Mouse (Mus musculus) hematopoietic stem cell, adult 5-6 weeks (primary cell): ENCODE results near the gene Ugt1a7c. TPM values are rescaled to one million over a fixed set of nuclear protein-coding genes. Genes with fewer than 3 reads are reported as not detected.
A peak's percentile ranks its signal among the peaks of the same experiment; 100 is the strongest.
"Not testable (repeated sequence)": the region's sequence is repeated elsewhere in the genome, so short reads cannot be mapped to it uniquely, and the experiment has no call there.

Source experiments
- ATAC-seq, 2 experiments: fragments of 125-278 bp in 1 of 2; replicated peaks in 1 of 2; 2 replicates each; pipeline ENCODE4 v1.8.0; 2016 to 2017; ENCODE audit warnings: inconsistent platforms in 2 of 2, mild to moderate bottlenecking in 2 of 2, moderate number of reproducible peaks in 2 of 2, low read depth in 1 of 2, moderate TSS enrichment in 1 of 2; ENCODE audit not compliant: low FRiP score in 2 of 2, poor library complexity in 2 of 2, severe bottlenecking in 2 of 2, insufficient read depth in 1 of 2, low TSS enrichment in 1 of 2
- total RNA-seq: library from RNA; stranded (forward); fragments of 172-1452, 232-1000 nt; gene quantifications from 2 replicates; pipeline ENCODE4 v1.2.3, GENCODE M21; 2017

Ugt1a7c gene
- total RNA-seq, 1 experiment from 2014 or later, result 42.9 TPM

DNA sequence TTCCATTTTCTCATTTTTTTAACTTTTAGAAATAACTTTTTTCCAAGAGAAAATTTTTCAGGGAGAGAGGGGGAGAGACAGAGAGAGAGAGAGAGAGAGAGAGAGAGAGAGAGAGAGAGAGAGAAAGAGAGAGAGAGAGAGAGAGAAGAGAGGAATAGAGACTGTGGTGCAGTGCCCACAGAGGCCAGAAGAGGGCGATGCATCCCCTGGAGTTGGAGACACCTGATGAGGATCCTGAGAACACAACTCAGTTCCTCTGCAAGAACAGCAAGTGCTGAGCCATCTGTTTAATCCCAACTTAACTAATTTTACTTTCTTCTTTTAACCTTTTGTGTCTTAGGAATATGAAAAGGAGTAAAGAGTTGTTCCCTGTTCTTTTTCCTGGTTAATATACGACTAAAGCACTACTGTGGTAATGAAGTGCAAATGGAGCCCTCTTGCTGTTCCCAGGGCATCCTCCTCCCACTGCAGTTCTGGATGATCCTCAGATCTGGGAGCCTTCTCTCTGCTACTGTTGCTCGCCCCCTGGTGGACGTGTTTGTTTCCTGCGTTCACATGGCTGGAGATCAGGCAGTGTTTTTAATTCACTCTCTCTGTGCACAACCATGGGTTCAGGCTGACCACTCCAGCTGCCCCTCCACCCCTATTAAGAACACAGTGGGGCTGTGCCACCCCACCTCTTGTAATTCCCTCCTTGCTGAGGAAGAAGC lies 49.3 kb downstream of the Ugt1a7c start:
- peak; percentile 59 to 67 for ATAC-seq

DNA sequence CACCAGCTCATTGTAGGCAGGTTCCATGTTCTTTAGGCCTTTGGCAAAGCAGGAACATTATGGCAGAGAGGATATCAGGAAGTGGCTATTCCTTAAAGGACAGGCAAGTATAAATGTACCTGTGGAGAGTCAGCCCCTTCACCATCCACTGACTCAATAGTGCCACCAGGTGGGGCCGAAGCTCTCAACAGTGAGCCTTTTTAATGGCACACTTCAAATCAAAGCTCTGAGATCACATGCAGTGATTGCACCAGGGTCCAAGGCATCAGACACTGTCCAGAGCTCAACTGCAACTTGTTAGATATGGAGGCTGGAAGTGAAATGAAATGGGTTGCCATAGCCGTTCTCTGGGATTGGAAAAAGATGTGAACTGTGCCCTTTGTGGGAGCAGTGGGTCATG lies 50.4 kb downstream of the Ugt1a7c start:
- ATAC-seq, result not testable (repeated sequence)

DNA sequence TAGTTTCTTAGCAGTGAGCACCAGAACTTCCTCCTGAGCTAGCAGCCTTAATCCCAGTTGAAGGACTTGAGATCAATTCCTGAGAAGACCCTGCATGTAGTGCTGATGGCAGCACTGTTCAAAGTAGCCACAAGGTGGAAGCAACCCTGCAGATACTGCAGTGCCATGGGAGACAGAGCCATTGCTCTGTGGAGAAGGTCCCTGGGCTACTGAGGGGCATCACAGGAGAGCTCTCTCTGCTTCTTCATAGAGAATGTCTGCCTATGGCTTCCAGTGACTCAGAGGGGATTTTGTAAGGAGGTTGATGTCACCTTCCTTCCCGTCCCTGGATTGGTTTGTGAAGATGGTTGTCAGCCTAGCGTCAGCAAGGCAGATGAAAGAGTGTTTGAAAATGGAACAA lies 55.3 kb downstream of the Ugt1a7c start:
- peak; percentile 23 to 25; a peak in 1 of 4 replicates for ATAC-seq

DNA sequence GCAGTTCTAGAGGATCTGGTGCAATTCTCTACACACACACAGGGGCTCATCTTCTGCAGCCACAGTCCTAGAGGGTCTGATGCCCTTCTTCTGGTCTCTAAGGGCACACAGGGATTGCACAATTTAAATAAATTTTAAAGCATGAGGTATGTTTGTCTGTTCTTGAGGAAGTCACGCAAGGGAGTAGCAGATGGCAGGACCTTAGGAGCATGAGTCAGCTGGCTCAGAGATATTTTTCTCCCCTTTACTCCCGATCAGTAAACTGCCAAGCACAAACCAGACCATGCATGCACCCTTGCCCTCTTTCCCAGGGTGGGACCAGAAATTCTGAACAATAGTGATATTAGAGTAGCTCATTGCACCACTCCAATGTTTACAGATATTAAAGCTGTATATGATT lies 63.6 kb downstream of the Ugt1a7c start:
- ATAC-seq, result no peak

DNA sequence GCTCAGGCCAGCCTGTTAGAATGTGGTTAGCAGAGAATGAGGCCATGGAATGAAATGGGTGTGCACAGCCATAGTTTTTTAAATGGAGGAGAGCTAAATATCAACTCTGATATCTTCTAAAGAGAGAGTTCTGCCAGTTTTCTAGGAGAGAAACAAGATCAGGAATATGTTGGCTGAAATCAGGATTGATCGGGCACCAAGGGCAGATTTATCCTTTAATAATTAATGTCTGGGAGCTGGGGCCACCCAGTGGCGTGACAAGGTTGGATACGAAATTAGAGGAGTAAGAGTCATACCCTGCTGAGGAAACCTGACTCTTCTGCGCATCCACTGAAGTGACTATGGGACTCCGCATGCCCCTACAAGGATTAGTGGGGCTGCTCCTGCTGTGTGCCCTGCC lies 70.8 kb downstream of the Ugt1a7c start, which contains the start of gene Ugt1a5:
Gene Ugt1a5 (plus strand): TSS at position 302 of the 400 bp plus-strand sequence.
- no peak for ATAC-seq

DNA sequence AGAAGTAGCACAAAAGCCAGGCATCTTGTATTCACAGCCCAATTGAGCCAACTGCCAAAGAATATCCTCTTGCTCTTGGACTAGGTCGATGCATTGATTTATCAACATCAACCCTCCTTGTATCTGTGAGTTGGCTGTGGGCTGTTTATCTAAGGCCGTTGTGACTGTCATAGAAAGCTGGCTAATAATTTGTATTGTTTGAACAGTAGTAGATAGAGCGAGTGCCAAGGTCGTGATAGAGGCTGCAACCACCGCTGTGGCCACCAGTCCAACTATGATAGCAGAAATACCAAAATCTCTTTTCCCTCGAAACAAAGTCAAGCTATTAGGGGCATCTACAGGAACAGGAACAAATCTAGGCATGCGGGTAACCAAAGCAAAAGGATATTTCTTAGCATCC lies 77.3 kb downstream of the Ugt1a7c start:
- not testable (repeated sequence) for ATAC-seq

DNA sequence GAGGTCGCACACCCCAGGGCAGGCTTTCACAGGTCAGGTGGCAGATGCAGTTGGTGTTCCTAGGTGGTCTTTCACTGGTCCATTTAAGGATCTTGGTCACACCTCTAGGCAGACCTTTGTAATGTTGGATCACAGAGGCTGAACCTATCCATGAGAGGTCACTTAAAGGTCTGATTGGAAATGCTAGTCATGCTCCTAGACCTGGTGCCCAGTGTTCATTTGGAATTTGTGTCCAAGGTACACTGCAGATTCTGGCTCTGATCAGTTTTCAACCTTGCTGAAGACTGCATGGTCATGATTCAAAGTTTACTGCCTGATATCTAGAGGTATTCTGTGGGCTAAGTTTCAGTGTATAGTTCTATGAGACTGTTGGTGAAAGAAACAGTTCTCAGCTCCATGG lies 84.8 kb downstream of the Ugt1a7c start:
- no peak for ATAC-seq

DNA sequence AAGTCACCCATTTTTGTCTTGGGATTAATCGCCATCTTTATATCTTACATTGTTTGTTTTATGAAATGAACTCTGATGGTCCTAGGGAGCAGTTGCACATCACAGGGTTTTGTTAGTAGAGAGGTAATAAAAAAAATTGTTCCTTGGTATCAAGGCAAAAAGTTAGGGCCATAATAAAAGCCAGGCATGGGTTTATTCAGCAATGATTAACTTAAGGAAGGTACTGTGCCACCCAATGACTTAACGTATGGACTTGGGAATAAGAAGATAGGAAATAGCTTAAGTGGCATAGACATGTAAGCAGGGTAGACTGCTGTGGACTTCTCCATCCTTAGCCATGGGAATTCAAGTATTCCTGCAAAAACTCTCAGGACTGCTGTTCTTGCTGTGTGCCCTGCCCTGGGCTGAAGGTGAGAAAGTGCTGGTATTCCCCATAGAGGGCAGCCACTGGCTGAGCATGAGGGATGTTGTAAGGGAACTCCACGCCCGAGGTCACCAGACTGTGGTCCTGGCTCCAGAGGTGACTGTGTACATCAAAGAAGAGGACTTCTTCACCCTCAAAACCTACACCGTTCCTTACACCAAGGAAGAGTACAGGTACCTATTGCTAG lies 91.6 kb downstream of the Ugt1a7c start:
- no peak for ATAC-seq

DNA sequence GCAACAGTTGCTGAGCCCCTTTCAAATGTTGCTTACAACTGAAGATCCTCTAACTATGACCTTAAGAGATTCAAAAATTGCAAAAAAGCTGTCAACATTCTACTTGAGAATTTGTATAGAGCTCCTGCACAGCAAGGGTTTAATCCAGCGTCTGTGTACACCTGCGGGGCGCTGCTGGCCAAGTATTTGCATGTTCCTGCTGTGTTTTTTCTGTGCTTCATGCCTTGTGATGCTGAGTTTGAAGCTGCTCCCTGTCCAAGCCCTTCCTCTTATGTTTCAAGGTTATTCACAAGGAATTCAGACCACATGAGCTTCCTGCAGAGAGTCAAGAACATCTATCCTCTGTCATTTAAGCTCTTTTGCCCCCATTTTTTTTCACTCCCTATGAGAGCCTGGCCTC lies 97.3 kb downstream of the Ugt1a7c start:
- ATAC-seq, result no peak

DNA sequence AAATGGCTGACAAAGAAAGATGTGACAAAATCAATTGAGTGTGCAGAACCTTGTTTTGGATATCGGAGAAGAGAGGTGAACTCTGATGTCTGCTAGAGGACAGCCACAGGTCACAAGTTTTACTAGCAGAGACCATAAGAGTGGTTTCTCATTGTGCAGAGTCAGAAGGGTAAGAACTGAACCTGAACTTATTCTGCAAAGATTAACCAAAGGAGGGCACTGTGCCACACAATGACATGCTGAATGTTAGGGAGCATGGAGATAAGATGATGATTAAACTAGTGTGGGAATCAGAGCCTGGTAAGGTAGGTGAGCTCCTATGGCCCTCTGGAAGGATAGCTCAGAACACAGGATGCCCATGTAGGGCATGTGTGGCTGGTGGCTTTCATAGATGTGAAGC lies 100.8 kb downstream of the Ugt1a7c start:
- ATAC-seq, result no peak

DNA sequence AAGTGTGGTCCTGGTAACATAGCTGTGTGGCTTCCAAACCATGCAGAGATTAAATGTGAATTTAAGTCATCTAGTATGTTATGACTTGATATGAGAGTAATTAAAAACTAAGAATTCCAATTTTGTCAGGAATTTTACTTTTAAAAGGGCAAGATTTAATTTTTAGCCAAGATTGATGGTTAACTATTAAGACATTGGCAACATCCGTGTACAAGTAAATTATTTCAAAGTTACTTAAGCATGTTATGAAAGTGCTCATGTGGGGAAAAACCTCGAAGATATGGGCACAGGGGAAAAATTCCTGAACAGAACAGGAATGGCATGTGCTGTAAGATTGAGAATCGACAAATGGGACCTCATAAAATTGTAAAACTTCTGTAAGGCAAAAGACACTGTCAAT lies 102.6 kb downstream of the Ugt1a7c start:
- no peak for ATAC-seq

DNA sequence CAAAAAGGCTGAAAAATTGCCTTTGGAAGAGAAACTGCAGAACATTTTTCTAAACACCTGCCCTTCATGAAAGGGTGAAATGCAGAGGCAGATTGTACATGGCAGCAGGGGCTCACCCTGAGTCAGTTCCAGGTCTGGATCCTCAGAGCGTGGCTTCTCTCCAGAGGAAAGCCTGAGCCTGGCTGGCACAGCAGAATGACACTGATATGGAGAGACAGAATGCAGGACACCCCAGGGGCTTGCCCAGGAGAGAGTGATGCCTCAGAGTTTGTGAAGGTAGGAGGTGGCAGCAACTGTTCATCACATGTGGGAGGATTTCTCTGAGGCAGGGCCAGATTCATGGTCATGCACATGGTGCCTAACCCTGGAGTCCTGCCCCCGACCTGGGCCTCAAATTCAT lies 105.1 kb downstream of the Ugt1a7c start:
- no peak for ATAC-seq

DNA sequence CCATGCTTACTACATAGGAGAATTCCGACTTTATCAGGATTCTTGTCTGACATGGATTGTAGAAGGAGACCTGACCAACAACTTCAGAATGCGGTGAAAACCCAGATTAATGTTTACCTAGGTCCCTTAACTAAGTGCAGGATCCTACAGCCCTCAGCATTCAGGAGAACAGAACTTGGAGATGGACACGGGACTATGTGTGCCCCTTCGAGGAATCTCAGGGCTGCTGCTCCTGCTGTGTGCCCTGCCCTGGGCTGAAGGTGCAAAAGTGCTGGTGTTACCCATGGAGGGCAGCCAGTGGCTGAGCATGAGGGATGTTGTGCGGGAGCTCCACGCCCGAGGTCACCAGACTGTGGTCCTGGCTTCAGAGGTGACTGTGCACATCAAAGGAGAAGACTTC lies 105.6 kb downstream of the Ugt1a7c start, which contains the start of gene Ugt1a2:
Gene Ugt1a2 (plus strand): TSS at position 146 of the 400 bp plus-strand sequence.
- ATAC-seq, result no peak

DNA sequence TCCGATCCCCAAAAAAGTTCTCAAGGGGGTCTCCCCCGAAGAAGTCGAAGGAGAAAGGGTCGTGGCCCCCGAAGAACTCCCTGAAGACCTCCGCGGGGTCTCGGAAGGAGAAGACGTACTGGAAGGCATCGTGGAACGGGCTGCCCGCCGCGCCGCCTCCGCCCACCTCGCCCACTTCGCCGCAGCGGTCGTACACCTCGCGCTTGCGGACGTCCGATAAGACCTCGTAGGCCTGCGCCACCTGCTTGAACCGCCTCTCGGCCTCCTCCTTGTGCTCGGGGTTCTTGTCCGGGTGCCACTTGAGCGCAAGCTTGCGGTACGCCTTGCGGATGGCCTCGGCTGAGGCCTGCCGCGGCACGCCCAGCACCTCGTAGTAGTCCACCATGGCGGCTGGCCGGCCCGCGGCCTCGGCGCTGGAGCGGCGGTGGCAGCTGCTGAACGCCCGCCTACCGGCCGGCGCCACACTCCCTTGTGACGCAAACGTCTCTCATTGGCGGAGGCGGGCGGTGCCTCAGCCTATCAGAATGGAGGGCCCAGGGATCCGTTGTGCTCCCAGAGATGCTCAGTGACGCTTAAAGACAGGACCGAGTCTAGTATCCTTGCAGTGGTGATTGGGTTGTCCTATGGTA lies 110.5 kb downstream of the Ugt1a7c start, which contains the start of gene Dnajb3:
Gene Dnajb3 (minus strand): TSS at position 489 of the 629 bp plus-strand sequence.
- ATAC-seq, result peak; percentile 65 to 80

DNA sequence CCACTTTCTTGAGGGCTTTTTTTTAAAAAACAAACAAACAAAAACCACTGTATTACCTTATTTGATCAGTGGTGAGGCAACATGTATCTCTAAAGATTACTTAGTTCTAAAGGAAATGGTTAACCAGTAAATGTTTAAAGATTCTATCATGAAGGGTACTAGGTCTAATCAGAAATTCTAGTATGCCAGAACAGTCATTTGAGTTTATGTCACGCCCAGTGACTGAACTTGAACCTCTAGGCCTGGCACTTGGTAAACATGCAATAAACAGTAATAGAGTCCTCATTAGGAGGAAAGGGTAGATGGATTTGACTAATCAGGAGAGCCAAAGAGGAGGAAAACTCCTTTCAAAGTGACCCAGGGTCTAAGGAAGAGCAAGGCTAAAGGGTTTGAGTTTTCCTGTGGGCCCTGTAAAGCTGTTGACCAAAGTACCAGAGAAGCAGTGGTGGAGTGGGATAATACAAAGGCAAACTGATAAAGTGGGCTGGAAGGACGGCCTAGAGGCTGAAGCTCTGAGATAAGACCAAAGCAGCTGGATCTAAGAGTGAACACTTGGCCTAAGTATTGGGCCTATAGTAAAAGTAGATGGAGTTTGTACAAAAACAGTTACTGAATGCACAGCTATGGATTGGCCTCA lies 112.1 kb downstream of the Ugt1a7c start:
- no peak; a peak in 1 of 4 replicates for ATAC-seq

DNA sequence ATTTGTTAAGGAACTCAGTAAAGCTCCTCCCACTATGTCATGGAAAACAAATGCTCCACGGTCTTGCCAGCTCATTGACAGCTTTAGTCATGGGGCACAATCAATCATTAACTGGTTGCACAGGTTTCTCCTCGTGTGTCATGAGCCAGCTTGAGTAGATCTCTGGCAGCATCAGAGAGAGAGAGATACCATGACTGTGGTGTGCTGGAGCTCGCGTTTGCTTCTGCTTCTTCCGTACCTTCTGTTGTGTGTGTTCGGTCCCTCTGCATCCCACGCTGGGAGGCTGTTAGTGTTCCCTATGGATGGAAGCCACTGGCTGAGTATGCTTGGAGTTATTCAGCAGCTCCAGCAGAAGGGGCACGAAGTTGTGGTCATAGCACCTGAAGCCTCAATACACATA lies 117.0 kb downstream of the Ugt1a7c start, which contains the start of gene Ugt1a1:
Gene Ugt1a1 (plus strand): TSS at position 148 of the 400 bp plus-strand sequence.
- ATAC-seq, result no peak

DNA sequence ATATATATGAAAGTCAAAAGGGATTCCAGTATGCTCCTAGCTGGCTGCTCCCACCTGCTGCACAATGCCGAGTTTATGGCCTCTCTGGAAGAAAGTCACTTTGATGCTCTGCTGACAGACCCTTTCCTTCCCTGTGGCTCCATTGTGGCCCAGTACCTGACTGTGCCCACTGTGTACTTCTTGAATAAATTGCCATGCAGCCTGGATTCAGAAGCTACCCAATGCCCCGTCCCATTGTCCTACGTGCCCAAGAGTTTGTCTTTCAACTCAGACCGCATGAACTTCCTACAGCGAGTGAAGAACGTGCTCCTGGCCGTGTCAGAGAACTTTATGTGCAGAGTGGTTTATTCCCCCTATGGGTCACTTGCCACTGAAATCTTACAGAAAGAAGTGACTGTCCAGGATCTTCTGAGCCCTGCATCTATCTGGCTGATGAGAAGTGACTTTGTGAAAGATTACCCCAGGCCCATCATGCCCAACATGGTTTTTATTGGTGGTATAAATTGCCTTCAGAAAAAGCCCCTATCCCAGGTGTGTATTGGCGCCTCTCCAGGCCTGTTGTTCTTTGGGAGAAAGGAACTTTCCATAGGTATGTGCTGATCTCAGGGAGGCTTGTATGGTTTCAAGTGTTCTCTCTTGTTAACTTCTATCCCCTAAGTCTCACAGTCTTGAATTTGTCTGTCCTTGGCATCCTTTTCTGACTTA lies 117.6 kb downstream of the Ugt1a7c start:
- ATAC-seq, result no peak
